Mouse (Mus musculus) ES-CJ7 (cell line): ENCODE data around the gene Asb8.

Source experiments
- DNase-seq: peaks from one replicate; pipeline ENCODE4 v3.0.0; 2011; ENCODE audit warnings: low read depth, low spot score

Gene Asb8

GRCm38 (mm10) chr15:98116287-98116686 is 49.1 kb downstream of the Asb8 start:
- no peak for DNase-seq

- DNase-seq = no peak
These were observed 49.7 kb downstream of the Asb8 start for GRCm38 (mm10) chr15:98115779-98116163.

DNA sequence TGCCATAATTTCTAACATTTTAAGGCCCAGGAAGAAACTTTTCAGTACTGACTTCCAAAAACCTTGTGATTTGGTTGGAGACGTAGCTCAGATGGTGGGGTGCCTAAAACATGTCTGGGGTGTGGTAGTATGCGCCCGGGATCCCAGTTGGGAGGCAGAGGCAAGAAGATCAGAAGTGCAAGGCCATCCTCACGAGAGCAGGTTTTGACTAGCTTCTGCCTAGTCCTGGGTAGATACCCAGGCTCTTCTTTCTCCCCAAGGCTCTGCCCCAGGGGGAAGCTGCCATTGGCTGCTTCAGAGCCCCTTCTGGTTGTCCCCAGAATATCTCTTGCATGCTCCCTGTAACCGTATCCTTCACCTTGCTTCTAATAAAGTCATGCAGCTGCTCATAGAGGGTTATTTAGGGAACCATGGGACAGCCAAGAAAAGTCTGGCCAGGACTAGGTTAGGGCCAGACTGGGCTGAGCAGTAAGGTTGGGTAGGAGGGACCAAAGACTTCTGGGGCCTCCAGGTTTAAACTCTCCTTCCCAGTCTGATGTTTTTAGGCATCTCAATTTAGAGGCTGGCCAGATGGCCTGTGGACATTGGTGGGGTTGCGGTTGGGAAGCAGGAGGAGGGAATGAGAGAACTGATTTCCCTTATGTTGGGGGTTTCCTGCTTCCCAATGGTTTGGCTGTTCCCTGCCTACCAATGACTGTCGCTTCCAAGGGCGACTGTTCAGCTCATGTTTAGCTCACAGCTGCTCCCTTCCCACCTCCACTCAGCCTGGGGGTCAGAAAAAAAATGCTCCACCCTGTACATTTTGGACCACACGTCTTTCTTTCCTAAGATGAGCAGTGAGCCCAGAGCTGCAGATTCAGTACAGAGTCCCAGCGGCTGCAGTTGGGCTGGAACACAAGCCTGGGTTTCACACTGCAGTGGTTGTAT is 50.3 kb downstream of the Asb8 start:
- DNase-seq = peak; percentile 64

DNA sequence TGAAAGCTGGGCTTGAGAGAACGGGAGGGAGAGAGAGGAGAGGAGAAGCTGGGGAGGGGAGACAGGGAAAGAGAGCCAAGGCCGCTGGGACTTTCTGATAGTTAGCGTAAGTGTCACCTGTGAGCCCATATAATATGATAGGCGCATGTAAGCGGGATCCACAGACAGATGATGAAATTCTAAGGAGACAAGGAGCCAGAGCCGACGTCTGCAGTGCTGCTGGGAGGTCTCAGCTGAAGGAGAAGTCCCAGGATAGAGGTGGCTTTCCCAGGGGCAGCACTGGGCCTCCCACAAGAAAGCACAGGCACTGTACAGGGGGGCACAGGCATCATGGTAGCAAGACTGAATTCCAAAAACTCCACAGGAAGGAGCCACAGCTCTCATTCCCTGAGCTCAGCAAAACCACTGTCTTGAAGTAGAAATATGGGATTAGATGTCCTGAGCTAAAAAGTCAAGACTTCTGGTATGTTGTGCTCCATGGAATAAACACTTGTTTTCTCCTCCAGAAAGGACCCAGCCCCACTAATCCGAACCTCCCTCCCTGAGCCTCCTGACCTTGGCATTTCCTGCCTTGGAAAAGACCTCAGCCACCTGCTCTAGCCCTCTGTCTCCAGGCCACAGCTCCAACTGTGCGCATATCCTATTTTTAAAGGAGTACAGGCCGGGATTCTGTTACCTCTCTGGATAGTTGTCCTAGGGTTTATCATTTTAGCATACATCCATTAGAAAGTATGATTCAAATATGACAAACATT is 51.1 kb downstream of the Asb8 start:
- peak; percentile 65 for DNase-seq

DNA sequence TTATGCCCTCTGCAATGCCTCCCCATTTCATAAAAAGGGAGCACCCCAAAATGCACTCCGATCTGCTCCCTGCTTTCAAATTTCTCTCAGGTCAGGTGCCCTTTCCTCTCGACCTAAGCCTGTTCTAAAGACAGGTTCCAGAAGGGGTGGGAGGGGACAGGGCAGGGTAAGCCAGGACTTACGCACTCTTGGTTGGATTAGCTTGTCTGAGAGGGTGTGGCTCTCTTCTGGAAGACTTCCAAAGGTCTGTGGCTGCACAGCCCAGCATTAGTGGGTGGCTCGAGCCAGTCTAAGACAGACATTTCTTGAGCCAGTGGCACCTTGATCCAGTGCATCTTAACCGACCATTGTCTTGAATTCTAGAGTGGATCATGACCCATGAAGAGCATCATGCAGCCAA is 53.6 kb downstream of the Asb8 start:
- peak; percentile 54 for DNase-seq

DNA sequence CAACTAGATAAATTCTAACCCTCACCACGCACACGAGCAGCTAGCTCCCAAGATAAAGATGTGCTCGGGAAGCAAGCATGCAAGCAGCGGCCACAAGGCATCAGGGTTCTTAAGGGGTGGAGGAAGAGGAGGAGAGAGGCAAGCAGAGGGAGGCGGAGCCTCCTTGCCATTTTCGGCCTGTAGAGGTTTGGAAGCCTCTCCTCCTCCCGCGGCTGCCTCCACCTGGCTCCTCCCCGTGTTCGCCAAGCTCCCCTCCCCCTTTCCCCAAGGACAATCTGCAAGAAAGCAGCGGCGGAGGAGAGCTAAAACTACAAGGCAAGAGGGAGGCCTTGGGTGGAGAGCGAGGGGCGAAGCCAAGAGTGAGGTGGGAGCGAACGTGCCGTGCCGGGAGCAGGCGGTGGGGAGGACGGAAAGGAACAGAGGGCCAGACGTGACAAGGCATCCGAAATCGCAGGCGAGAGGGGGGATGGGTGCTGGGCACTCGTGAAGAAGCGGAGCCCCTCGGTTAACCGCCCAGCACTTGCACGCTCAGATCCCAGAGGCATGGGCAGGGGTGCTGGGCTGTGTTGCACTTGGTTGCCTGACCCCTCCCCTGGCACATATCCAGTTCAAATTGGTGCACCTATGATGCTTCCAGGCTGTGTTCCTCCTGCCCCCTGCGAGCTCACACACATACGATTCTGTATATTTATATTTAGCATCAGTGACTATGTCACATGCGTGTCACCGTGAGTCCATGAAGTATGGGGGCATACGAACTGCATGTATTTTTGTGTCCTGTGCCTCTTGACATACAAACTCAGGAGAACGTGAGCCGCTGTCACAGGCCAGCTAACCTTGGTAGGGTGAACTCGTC is 56.9 kb downstream of the Asb8 start:
- DNase-seq = peak; percentile 93

GRCm38 (mm10) chr15:98107703-98108296 is 57.6 kb downstream of the Asb8 start:
- no peak for DNase-seq

DNA sequence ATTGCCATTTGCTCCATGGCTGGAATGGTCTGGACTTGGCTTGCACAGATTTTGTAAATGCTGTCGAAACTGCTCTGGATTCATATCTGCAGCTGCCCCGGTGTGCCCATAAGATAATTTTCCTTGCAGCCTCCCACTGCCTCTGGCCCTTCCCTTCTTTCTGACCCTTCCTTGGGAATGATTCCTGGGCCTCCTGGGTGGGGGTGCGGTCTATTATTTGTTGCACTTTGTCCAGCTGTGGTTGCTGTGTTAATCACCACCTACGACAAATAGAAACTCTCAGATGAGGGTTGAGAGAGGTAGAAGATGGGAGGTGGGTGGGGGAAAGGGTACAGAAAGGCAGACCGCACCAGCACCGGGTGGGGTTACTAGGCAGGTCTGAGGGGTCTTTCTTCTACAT is 58.2 kb downstream of the Asb8 start:
- DNase-seq = no peak

DNA sequence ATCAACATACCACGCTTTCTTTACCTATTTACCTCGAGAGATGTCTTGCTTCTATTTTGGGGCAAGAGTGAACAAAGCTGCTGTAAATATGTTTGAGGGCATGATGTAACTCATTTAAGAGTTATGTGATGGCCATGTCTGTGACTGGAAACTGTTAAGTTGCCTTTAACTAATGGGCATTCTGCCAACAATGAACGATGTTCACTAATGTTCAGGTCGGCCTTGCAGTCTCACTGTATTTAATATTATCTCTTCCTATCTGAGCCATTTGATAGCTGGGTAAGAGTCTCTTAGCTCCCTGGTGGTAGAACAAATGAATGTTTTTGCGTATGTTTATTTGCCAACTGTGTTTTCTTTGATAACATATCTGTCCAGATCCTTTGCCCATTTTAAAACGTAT is 58.9 kb downstream of the Asb8 start:
- DNase-seq = no peak

DNA sequence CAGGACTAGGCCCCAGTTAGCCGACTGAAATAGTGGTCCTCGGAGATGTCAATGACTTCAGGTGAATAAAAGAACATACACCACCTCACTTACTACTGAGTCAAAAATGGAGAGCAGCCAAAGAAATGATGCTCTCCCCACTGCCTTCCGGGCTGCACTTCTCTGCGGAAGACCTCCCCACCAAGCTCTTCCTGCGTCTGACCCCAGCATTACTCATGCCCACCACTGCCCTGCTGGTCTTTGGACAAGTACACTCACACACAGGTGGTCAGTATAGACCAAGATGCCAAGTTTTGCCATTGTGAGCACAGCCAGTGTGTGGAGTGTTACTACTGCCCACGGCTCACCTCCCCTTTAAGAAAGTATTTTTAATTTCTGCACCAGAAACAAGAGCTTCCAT is 63.0 kb downstream of the Asb8 start:
- no peak for DNase-seq

- DNase-seq = peak; percentile 53
These were observed 66.9 kb downstream of the Asb8 start for GRCm38 (mm10) chr15:98098519-98098918.

GRCm38 (mm10) chr15:98096957-98097356 is 68.5 kb downstream of the Asb8 start:
- peak; percentile 82 for DNase-seq

- no peak for DNase-seq
These were observed 70.5 kb downstream of the Asb8 start for GRCm38 (mm10) chr15:98094905-98095304.

DNA sequence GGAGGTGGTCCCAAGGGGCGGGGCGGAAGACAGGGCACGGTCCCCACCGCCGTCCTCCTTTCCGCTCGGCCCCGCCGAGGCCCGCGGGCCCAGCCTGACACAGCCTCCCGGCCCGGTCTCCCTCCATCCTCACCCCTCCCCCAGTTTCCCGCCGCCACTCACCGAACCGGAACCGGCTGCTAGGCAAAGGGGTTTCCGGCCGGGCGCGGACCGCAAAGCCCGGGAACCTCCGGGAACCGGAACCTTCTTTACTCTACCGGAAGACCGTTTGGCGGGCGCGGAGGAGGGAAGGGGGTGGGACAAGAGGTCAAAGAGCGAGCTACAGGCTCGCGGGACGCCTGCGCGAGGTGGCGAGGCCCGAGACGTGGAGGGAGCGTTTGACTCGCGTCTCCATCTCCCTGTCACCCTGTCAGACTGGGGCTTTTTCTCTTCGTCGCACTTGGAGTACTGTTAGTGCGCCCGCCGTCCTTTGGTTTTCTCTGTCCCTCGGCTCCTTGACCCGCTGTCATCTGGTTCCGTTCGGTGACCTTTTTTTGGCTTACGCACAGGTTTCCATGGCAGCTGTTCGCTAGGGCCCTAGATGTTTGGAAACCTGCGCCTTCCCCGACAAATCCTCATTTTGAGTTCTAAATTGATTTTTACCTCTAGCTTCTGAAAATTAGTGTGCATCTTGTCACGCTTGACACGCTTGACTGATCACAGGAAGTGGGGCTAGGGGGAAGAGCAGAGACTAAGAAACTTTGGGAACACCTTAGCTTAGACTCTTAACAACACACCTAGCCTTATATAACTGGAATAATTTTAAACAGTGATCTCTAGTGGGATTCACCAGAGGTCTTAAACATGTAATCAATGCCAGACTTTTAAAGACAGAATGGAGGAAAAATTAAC is 72.1 kb downstream of the Asb8 start, which contains the start of gene Senp1:
Gene Senp1 (minus strand): TSS at position 624 of the 891 bp plus-strand sequence.
- peak; percentile 88 for DNase-seq

DNA sequence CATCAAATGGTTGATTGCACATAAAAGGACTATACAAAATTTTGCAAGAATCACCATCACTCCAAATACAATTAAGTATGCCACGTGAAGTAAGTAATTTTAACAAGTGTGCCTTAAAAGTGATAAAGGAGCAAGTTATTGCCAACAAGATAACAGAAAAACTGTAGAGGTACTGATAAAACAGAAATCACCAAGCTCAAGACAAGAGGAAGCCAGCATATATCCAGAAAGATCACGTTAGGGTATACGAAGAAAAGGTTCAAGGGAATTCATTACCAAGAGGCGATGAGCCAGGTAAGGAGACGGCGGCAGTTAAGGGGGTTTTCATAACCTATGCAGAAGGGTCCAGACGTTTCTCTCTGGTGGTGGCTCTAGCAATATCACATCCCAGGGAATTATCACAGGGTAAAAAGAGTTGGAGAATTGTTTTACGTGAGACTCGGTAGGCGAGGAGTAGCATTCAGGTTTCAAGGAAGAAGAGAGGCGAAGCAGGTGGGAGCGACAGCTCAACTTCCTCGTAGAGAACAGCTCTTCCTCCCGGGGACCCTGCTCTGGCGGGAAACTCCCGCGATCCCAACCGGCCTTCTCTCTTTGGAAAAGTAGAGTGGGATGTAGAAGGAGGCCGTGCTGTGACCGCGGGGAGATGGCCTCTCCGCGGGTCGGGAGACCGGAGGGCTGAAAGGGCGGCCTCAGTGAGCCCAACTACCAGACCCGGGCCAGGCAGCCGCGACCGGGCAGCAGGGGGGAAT is 72.9 kb downstream of the Asb8 start, which contains the start of gene Pfkm:
Gene Pfkm (plus strand): TSS at position 218 of the 749 bp plus-strand sequence.
- no peak for DNase-seq

DNA sequence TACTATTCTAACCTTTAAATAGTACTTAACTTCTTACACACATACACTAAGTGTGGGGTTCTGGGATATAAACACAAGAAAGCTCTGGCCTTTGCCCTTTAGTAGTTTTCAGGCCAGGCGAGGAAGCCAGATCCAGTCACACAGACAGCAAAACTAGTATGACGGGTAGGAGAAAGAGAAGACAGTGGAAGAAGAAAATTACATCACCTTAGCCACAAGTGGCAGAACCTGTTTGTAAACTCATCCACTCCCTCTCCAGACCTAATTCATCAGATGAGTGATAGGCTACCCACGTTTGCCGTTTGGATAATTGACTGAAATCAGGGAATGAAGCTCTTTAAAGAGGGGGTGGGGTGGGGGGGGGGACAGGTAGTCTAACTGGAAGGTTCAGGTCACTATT is 73.6 kb downstream of the Asb8 start:
- DNase-seq = no peak

DNA sequence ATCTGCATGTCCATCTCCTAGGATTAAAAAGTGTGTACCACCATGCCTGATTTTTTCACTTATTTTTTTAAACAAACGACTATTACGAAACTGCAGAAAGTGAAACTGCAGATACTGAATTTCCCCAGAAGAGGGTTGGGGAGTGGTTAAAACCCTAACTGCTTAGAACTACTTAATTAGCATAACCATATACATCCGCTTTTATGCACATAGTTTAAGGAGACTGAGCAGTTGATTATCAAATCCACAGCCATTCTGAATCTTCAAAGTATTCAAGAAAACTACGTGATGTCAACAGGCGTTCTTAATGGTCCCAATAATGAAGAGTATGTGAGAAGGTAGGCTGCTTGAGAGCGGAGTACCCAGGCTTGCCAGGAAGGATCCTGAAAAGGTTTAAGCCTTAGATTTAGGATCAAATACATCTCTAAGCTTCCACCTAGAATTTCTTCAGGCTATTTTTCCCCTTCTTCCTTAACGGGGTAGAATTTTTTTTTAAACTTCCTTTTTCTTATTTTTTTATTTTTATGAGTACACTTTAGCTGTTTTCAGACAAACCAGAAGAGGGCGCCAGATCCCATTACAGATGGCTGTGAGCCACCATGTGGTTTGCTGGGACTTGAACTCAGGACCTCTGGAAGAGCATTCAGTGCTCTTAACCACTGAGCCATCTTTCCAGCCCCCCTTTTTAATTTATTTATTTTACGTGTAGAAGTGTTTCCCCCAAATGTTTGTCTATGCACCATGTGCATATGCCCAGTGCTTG is 75.8 kb downstream of the Asb8 start:
- no peak for DNase-seq

DNA sequence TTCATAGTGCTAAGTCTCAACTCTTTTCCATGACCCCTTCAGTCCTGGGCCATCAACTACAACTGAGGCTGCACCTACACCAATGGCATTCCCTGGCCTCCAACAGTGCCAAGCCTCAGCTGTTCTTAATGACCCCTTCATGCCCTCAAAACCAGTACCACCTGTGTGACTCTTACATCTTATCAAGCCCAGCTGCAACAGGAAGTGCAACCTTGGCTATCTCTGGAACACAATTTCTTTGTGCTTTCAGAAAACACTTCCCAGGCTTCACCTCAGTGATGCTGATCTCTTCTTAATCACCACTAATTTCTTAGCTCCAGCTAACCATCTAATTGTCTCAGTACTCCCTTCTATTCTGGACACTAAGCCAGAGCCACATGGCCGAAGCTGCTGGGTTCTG is 76.5 kb downstream of the Asb8 start:
- no peak for DNase-seq
